Mouse (Mus musculus): ENCODE results near the gene Atp8a2. TPM values are rescaled to one million over a fixed set of nuclear protein-coding genes. Genes with fewer than 3 reads are reported as not detected.

The Atp8a2 gene
- polyA plus RNA-seq, 1 experiment from 2014 or later: 0.59 TPM

DNA sequence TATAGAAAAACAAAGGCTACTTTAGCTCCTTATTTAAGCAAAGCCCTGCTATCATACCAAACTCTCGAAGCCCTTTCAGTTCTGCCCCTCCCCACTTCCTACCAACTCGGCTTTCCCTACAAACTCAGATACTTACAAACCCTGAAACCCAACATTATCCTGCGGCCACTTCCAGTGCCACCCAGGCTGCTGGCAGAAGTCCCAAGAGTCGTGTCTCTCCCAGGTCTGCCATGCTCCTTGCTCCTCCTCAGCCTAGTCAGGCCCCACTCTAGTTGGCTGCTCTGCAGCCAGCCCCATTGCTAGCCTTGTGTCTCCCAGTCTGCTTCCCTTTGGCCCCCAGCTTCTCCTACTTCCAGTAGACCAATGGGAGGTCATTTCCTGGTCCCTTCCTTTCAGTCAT, 451.3 kb downstream of the Atp8a2 start:
- no peaks in the 10 kb centered on the region for H3K9me3 ChIP-seq (replicated peaks; ENCODE audit: low read length)

DNA sequence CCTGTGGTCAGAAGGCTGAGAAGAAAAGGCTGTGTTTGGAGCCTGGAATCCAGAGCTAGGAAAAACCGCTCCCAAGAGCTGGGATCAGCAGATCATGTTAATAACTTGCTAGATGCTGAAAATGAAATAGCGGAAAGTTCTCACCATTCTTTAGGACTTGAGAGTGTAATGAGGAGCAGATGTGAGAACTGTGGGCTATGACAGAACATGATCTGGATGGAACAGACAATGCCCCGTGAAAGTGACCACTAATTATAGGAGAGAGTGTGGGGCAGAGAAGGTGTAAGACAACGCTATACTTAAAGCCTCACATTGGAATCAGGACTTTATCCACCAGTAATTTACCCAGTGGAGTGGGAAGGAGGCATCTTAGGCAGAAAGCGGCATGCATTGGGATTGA, 455.2 kb downstream of the Atp8a2 start:
- no peaks in the 10 kb centered on the region for H3K36me3 ChIP-seq (ENCODE audit: insufficient read depth, low read length)
- WGBS: 91% methylated on average over 5 of the region's 5 CpGs
- H3K27ac ChIP-seq: no peak overlapping the region
- H3K27me3 ChIP-seq (ENCODE audit: insufficient read depth, low read length): no peaks in the 10 kb centered on the region
- no peaks in the 10 kb centered on the region for H3K9me3 ChIP-seq (replicated peaks; ENCODE audit: low read length)
- ATAC-seq (replicated peaks; ENCODE audit: low FRiP score, low read depth): no peak
- no peak for DNase-seq (ENCODE audit: low spot score)
- no peak for TF ChIP-seq CTCF (IDR thresholded peaks at IDR 0.05; ENCODE audit: low read depth)
- H3K4me3 ChIP-seq (replicated peaks; ENCODE audit: low read depth, low read length): no peak overlapping the region
- H3K4me2 ChIP-seq (ENCODE audit: low read length): no peak overlapping the region
- no peaks in the 10 kb centered on the region for H3K4me1 ChIP-seq (replicated peaks; ENCODE audit: insufficient read depth, low read length)
- H3K9ac ChIP-seq (ENCODE audit: low read depth, low read length): no peak overlapping the region

More for the DNA sequence above, 451.3 kb downstream of the Atp8a2 start:
- Histone ChIP-seq H3K36me3 (ENCODE audit: insufficient read depth, low read length) (no peaks in the 10 kb centered on the region), H3K4me1 (replicated peaks; ENCODE audit: insufficient read depth, low read length) (no peaks in the 10 kb centered on the region), H3K9ac (ENCODE audit: low read depth, low read length) (no peak overlapping the region), H3K4me2 (ENCODE audit: low read length) (no peak overlapping the region), H3K4me3 (replicated peaks; ENCODE audit: low read depth, low read length) (no peak overlapping the region), H3K27me3 (ENCODE audit: insufficient read depth, low read length) (no peaks in the 10 kb centered on the region), H3K27ac (no peak overlapping the region)
- ATAC-seq (replicated peaks; ENCODE audit: low FRiP score, low read depth) (no peak), DNase-seq (ENCODE audit: low spot score) (no peak)
- no peak for TF ChIP-seq CTCF (IDR thresholded peaks at IDR 0.05; ENCODE audit: low read depth)
- WGBS: 65% methylated on average over 4 of the region's 4 CpGs

DNA sequence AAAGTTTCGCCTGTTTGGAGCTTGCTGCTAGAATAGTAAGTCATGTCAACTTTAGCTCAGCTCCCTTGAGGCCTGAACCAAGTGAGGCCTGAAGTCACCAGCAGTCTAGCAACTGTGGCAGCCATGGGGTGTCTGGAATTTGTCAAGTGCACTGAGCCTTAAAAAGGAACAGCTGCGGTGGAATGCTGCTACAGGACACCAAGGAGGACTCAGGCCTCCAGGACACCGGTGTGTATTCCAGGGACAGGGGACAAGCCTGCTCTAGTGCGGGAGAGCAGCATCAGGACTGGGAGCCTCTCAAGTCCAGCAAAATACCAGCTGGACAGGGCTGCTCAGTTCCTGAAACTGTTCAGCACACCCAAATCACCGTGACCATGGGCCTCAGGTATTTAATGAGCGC, 457.5 kb downstream of the Atp8a2 start:
- DNase-seq (ENCODE audit: low spot score): peak; percentile 72
- peak; percentile 73 for ATAC-seq (replicated peaks; ENCODE audit: low FRiP score, low read depth)
- 28% methylated on average over 6 of the region's 6 CpGs for WGBS
- Histone ChIP-seq H3K9ac (ENCODE audit: low read depth, low read length) (no peak overlapping the region), H3K4me2 (ENCODE audit: low read length) (no peak overlapping the region), H3K9me3 (replicated peaks; ENCODE audit: low read length) (no peaks in the 10 kb centered on the region), H3K27ac (peak overlapping the region; percentile 31; the same call in 1 of the 2 replicates), H3K4me3 (replicated peaks; ENCODE audit: low read depth, low read length) (no peak overlapping the region), H3K27me3 (ENCODE audit: insufficient read depth, low read length) (no peaks in the 10 kb centered on the region), H3K4me1 (replicated peaks; ENCODE audit: insufficient read depth, low read length) (no peaks in the 10 kb centered on the region), H3K36me3 (ENCODE audit: insufficient read depth, low read length) (no peaks in the 10 kb centered on the region)
- TF ChIP-seq CTCF (IDR thresholded peaks at IDR 0.05; ENCODE audit: low read depth): no peak

DNA sequence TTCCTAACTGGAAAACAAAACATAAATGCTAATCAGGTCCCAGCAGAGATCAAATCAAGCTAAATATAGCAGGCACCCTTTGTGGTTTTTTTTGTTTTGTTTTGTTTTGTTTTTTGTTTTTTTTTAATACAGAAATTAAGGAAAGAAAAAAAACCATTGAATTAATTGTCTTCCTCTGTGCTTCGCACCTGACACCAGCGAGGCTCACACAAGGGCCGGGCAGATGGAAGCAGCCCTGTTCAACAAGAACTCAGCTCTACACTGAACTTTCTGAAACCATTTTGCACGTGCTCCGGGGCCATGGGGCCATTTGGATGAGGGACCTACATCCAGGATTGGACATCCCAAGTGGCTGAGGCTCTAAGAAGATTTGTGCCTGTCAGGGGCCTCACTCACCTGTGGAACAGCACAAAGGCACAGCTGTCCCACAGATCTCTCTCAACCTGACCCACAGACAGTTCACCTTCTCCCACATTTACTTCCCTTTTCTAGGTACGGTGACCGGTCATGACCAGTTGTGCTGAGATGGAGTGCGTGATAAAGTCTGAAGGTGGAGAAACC, 459.2 kb downstream of the Atp8a2 start:
- DNase-seq (ENCODE audit: low spot score): no peak
- 78% methylated on average over 8 of the region's 8 CpGs for WGBS
- H3K4me1 ChIP-seq (replicated peaks; ENCODE audit: insufficient read depth, low read length): no peaks in the 10 kb centered on the region
- no peak for TF ChIP-seq CTCF (IDR thresholded peaks at IDR 0.05; ENCODE audit: low read depth)
- no peak for ATAC-seq (replicated peaks; ENCODE audit: low FRiP score, low read depth)
- no peak overlapping the region for H3K9ac ChIP-seq (ENCODE audit: low read depth, low read length)
- no peaks in the 10 kb centered on the region for H3K9me3 ChIP-seq (replicated peaks; ENCODE audit: low read length)
- no peak overlapping the region for H3K4me3 ChIP-seq (replicated peaks; ENCODE audit: low read depth, low read length)
- H3K27ac ChIP-seq: no peak overlapping the region
- no peaks in the 10 kb centered on the region for H3K27me3 ChIP-seq (ENCODE audit: insufficient read depth, low read length)
- no peaks in the 10 kb centered on the region for H3K36me3 ChIP-seq (ENCODE audit: insufficient read depth, low read length)
- H3K4me2 ChIP-seq (ENCODE audit: low read length): no peak overlapping the region

DNA sequence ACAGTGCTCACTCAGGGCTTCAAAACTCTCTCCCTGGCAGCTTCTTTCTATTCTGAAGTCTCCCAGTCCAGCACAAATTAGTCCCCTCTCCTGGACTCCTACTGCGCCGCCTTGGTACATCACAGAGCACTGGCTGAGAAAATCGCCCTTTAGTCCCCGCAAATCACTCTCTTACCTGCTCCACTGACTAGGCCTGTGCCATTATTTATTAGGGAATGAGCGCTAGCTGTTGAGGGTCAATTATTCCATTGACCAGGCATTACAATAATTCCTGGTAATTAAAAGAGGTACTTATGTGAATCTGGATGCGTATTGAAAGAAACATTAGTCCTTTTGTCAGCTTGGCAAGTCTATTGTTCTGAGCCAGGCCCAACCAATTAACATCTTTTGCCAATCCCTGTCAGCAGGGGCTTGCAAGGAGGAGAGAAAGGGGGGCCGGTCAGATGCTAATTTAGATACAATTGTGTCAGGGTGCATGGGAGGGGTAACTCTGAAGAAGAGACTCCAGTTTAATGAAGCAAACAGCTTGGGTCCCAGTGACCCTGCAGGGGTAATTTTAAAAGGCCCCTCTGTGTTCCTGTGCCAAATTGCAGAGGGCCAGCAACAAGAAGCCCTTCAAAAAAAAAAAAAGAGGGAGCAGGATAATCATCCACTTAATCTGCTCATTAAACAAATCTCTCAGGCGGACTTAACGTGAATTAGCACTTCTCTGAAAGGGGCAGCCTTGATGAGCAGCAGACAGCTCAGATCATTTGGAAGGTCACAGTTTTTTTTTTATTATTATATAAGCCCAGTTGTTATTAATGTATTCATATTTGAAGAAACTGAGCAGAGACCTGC, 459.9 kb downstream of the Atp8a2 start:
- no peak overlapping the region for H3K27ac ChIP-seq
- TF ChIP-seq CTCF (IDR thresholded peaks at IDR 0.05; ENCODE audit: low read depth): no peak
- no peak overlapping the region for H3K9ac ChIP-seq (ENCODE audit: low read depth, low read length)
- H3K27me3 ChIP-seq (ENCODE audit: insufficient read depth, low read length): no peaks in the 10 kb centered on the region
- H3K4me1 ChIP-seq (replicated peaks; ENCODE audit: insufficient read depth, low read length): no peaks in the 10 kb centered on the region
- DNase-seq (ENCODE audit: low spot score) (no peak), ATAC-seq (replicated peaks; ENCODE audit: low FRiP score, low read depth) (no peak)
- no peak overlapping the region for H3K4me3 ChIP-seq (replicated peaks; ENCODE audit: low read depth, low read length)
- 56% methylated on average over 9 of the region's 9 CpGs for WGBS
- H3K36me3 ChIP-seq (ENCODE audit: insufficient read depth, low read length): no peaks in the 10 kb centered on the region
- H3K9me3 ChIP-seq (replicated peaks; ENCODE audit: low read length): no peaks in the 10 kb centered on the region
- no peak overlapping the region for H3K4me2 ChIP-seq (ENCODE audit: low read length)

DNA sequence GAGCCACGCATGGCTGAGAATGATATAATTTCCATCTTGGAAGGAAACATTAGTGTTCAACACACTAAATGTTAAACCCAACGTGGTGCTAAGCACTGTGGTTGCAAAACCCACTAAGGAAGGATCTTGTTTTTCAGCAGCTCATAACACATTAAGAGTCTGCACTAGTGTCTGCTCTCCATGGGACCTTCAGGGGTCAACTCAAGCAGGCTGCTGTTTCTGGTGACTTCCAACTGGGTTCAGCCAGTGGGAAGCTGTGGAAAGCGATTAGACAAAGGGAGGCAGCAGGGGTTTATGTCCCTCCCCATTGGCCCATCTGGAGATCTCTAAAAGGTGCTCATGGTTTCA, 467.0 kb downstream of the Atp8a2 start:
- H3K27ac ChIP-seq: no peak overlapping the region

More for the DNA sequence above, 467.0 kb downstream of the Atp8a2 start:
- TF ChIP-seq CTCF (IDR thresholded peaks at IDR 0.05; ENCODE audit: low read depth): no peak
- Histone ChIP-seq H3K9me3 (replicated peaks; ENCODE audit: low read length) (no peaks in the 10 kb centered on the region), H3K27me3 (ENCODE audit: insufficient read depth, low read length) (no peaks in the 10 kb centered on the region), H3K4me2 (ENCODE audit: low read length) (no peak overlapping the region), H3K4me1 (replicated peaks; ENCODE audit: insufficient read depth, low read length) (no peaks in the 10 kb centered on the region), H3K9ac (ENCODE audit: low read depth, low read length) (no peak overlapping the region), H3K4me3 (replicated peaks; ENCODE audit: low read depth, low read length) (no peak overlapping the region), H3K36me3 (ENCODE audit: insufficient read depth, low read length) (no peaks in the 10 kb centered on the region)
- DNase-seq (ENCODE audit: low spot score) (no peak), ATAC-seq (replicated peaks; ENCODE audit: low FRiP score, low read depth) (no peak)
- 66% methylated on average over 3 of the region's 3 CpGs for WGBS

Measured in kidney, postnatal 0 days (tissue).